Mouse (Mus musculus): ENCODE results near the gene Psmd4. TPM values are rescaled to one million over a fixed set of nuclear protein-coding genes. Genes with fewer than 3 reads are reported as not detected.

Gene Psmd4
- total and polyA plus RNA-seq, 3 experiments = 258 to 332 (median 284) TPM

DNA sequence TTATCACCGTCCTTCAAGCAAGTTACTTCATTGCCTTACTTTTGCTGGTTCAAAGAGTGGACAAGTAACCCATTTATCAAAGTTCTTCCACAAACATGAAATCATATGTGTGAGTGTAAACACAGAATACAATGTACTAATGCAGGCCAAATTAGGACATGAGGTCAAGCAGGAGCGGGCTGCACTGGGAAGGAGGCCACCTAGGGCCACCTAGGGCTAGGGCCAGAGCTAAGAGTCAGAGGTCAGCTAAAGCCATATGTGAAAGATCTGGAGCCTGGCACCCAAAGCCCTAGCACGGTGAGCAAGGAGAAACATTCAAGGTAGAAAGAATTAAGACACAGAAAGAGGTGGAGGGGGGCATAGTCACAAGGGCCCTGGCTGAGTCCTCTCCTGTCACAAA, 29.4 kb downstream of the Psmd4 start:
- no peak overlapping the region; the same call in 1 of the 2 replicates for H3K4me2 ChIP-seq (ENCODE audit: insufficient read depth, low read depth, poor library complexity, severe bottlenecking)

GRCm38 (mm10) chr3:95010396-95010795, 32.0 kb downstream of the Psmd4 start:
- in situ Hi-C loops (cut with MboI; ENCODE audit: low pct_ligation_motif_present, low pct_unique_long_range_greater_than_20kb, low sequenced_read_pairs) (loop anchor here (5.0 kb wide), 1 partner anchor 53 kb away; no protein-coding TSS in a partner anchor), dilution Hi-C loops (cut with MboI; ENCODE audit: extremely low pct_ligation_motif_present, extremely low pct_unique_long_range_greater_than_20kb, low sequenced_read_pairs) (no loop called here)
- no peak for DNase-seq (ENCODE audit: extremely low read depth)
- no peak for TF ChIP-seq CHD1 (IDR thresholded peaks at IDR 0.05; ENCODE audit: low read depth, low read length)
- TF ChIP-seq MAFK (IDR thresholded peaks at IDR 0.05; ENCODE audit: insufficient replicate concordance, low read length) = no peak
- TF ChIP-seq ETS1 (conservative IDR thresholded peaks at IDR 0.05; ENCODE audit: low read depth, low read length) = no peak
- no peak for TF ChIP-seq RCOR1 (conservative IDR thresholded peaks at IDR 0.05; ENCODE audit: low read depth, low read length)
- TF ChIP-seq MYC (IDR thresholded peaks at IDR 0.05; ENCODE audit: low read depth, low read length) = no peak
- no peak for TF ChIP-seq JUN (IDR thresholded peaks at IDR 0.05; ENCODE audit: insufficient read depth, low read depth, low read length)
- no peak overlapping the region for H3K4me3 ChIP-seq (replicated peaks in 1 of 3; ENCODE audit: low read depth in 2 of 3, low read length in 2 of 3, poor library complexity in 1 of 3)
- no peaks in the 10 kb centered on the region for H3K9me3 ChIP-seq (replicated peaks; ENCODE audit: low read length)
- H3K4me1 ChIP-seq (ENCODE audit: control insufficient read depth in 1 of 2, insufficient read depth in 2 of 2) = peaks cover 18 to 66% of the 10 kb centered on the region in 2 experiments
- no peaks in the 10 kb centered on the region for H3K27me3 ChIP-seq (replicated peaks)
- peaks cover 9% of the 10 kb centered on the region for H3K79me2 ChIP-seq (replicated peaks; ENCODE audit: control insufficient read depth, extremely low read depth, insufficient read depth, poor library complexity, severe bottlenecking)
- H3K27ac ChIP-seq (ENCODE audit: insufficient read depth, low read depth) = no peak overlapping the region
- no peak overlapping the region for H3K9ac ChIP-seq (ENCODE audit: insufficient read depth, low read depth)
- H3K4me2 ChIP-seq (ENCODE audit: insufficient read depth, low read depth, poor library complexity, severe bottlenecking) = no peak overlapping the region
- H3K36me3 ChIP-seq (replicated peaks in 1 of 2; ENCODE audit: control insufficient read depth in 1 of 2, insufficient read depth in 1 of 2, low read length in 1 of 2) = peaks cover 58 to 78% of the 10 kb centered on the region in 2 experiments

More for the DNA sequence above, 29.4 kb downstream of the Psmd4 start:
- no peak for TF ChIP-seq SMC3 (IDR thresholded peaks at IDR 0.05; ENCODE audit: low read depth, low read length)
- TF ChIP-seq MAX (IDR thresholded peaks at IDR 0.05; ENCODE audit: low read length) = no peak
- TF ChIP-seq RCOR1 (conservative IDR thresholded peaks at IDR 0.05; ENCODE audit: low read depth, low read length) = no peak
- TF ChIP-seq USF2 (conservative IDR thresholded peaks at IDR 0.05; ENCODE audit: low read depth, low read length) = no peak
- no peak for TF ChIP-seq JUN (IDR thresholded peaks at IDR 0.05; ENCODE audit: insufficient read depth, low read depth, low read length)
- no peak for TF ChIP-seq IRF4 (IDR thresholded peaks at IDR 0.05; ENCODE audit: low read depth, low read length)
- TF ChIP-seq MAFK (IDR thresholded peaks at IDR 0.05; ENCODE audit: insufficient replicate concordance, low read length) = no peak
- TF ChIP-seq ZMIZ1 (IDR thresholded peaks at IDR 0.05; ENCODE audit: low read depth, low read length) = no peak
- no peak for TF ChIP-seq MAZ (IDR thresholded peaks at IDR 0.05; ENCODE audit: low read depth, low read length)
- no peak for TF ChIP-seq BHLHE40 (IDR thresholded peaks at IDR 0.05; ENCODE audit: low read depth, low read length)
- TF ChIP-seq JUND (conservative IDR thresholded peaks at IDR 0.05; ENCODE audit: low read depth, low read length) = no peak
- no peak overlapping the region for H3K4me3 ChIP-seq (replicated peaks in 1 of 3; ENCODE audit: low read depth in 2 of 3, low read length in 2 of 3, poor library complexity in 1 of 3)
- DNase-seq (ENCODE audit: extremely low read depth) = no peak
- peaks cover 11 to 49% of the 10 kb centered on the region in 2 experiments for H3K4me1 ChIP-seq (ENCODE audit: control insufficient read depth in 1 of 2, insufficient read depth in 2 of 2)
- in situ Hi-C loops (cut with MboI; ENCODE audit: low pct_ligation_motif_present, low pct_unique_long_range_greater_than_20kb, low sequenced_read_pairs) = loop anchor here (5.0 kb wide), 1 partner anchor 56 kb away; no protein-coding TSS in a partner anchor
- H3K9ac ChIP-seq (ENCODE audit: insufficient read depth, low read depth) = no peak overlapping the region
- H3K36me3 ChIP-seq (replicated peaks in 1 of 2; ENCODE audit: control insufficient read depth in 1 of 2, insufficient read depth in 1 of 2, low read length in 1 of 2) = peaks cover 40 to 53% of the 10 kb centered on the region in 2 experiments
- dilution Hi-C loops (cut with MboI; ENCODE audit: extremely low pct_ligation_motif_present, extremely low pct_unique_long_range_greater_than_20kb, low sequenced_read_pairs) = no loop called here
- no peaks in the 10 kb centered on the region for H3K27me3 ChIP-seq (replicated peaks)
- no peak overlapping the region for H3K27ac ChIP-seq (ENCODE audit: insufficient read depth, low read depth)
- no peaks in the 10 kb centered on the region for H3K9me3 ChIP-seq (replicated peaks; ENCODE audit: low read length)
- peaks cover 9% of the 10 kb centered on the region for H3K79me2 ChIP-seq (replicated peaks; ENCODE audit: control insufficient read depth, extremely low read depth, insufficient read depth, poor library complexity, severe bottlenecking)
